Mouse (Mus musculus) ovary, postnatal 10 days (tissue): ENCODE data around the gene Klhl3.

Source experiments
- DNase-seq: peaks from one replicate; pipeline ENCODE4 v3.0.0; 2022; ENCODE audit warnings: low spot score

Gene Klhl3

GRCm38 (mm10) chr13:58124989-58125388 is 11.6 kb upstream of the Klhl3 start:
- no peak for DNase-seq

DNA sequence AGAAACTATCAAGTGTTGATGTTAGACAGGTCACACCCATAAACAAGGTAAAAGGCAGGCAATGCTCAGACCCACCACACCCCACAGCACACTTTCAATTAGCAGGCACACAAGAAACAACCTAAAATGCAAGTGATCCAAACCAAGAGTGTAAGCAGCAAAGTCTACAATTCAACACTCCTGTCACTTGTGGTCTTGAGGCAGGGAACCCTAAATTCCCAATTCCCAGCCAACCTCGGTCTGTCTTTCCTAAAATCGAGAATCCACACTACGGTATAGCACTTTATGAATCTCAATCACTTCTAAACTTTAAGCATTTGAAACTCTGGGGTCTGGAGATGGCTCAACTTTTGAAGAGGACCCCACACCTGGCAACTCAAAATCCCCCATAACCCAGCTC is 10.9 kb upstream of the Klhl3 start:
- DNase-seq = no peak

DNA sequence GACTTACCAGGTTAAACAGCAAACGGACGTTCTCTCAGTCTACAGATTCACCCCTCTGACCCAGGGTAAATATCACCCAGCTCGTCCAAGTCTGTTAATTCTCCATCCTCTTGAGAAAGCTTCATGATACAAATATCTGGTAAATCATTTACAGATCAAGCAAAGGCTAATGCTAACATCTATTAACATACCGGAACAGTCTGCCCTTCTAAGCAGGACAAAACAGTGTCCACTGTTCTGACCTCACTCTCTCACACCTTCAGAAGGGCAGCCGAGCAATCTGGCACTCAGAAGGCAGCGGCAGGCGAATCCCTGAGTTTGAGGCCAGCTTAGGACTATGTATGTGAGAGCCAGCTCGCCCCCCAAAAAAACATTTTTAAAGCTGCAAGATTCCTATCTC is 10.0 kb upstream of the Klhl3 start:
- no peak for DNase-seq

- DNase-seq = no peak
Observed at GRCm38 (mm10) chr13:58122786-58123297, 9.4 kb upstream of the Klhl3 start.

GRCm38 (mm10) chr13:58117318-58118017 is 4.1 kb upstream of the Klhl3 start:
- DNase-seq = peak; percentile 18

DNA sequence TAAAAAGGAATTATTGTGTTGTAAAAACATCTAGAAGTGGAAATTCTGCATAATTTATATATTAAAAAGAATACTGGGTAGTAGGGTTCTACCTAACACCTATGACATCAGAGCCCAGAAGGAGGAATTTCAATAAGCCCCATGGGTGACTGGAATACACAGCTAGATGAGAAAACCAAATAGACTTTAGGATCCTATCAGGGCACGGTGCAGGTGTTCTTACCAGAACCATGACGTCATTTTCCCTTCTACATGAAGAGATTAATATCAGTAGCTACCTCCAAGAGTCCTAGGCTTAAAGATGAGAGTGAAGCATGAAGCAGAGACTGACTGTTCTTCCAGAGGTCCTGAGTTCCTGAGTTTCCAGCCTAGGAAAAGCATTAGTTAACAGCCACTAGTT is 3.4 kb upstream of the Klhl3 start:
- DNase-seq = no peak

- no peak for DNase-seq
Observed at GRCm38 (mm10) chr13:58115227-58115626, 1.8 kb upstream of the Klhl3 start.

- peak; percentile 7 for DNase-seq
Observed at GRCm38 (mm10) chr13:58112601-58113041, 771 bp downstream of the Klhl3 start.

GRCm38 (mm10) chr13:58112191-58112590 is 1.2 kb downstream of the Klhl3 start:
- DNase-seq = no peak

DNA sequence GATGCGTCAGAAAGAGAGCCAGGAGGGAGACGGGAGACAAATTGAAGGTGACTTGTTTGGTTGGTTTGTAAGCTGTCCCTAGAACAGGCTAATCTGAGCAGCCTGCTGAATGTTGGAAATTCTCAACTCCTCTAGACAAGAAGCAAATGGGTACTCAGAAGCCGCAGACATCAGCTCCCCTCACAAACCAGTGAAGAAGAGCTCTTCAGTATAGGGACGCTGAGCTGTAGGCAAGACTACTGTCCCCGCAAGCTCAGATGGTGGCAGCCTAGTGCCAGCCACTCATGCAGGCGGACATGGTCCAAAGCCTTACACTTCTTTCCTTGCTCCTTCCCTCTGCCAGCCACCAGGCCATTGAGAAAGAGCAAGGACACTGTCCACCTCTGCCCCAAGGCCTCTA is 2.1 kb downstream of the Klhl3 start:
- DNase-seq = no peak

- DNase-seq = no peak
Observed at GRCm38 (mm10) chr13:58090643-58091042, 22.7 kb downstream of the Klhl3 start.

DNA sequence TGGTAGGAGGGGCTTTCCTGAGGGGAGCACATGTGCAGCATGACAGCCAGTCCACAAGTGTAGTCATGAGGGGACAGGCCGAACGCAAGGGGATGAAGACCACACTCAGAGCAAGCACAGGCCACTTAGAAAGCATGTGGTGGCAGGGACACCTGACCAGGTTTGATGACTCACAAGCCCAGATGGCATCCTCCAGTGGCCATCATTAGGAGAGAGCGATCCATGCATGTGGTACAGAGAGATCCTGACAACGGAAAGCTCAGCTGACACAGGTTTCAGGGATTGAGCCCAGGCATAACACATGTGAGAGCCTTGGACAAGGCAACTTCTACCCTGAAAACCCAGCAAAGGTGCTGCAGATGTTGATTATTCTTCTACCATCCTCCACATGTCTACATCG is 29.0 kb downstream of the Klhl3 start:
- no peak for DNase-seq

GRCm38 (mm10) chr13:58083521-58083920 is 29.9 kb downstream of the Klhl3 start:
- DNase-seq = no peak

DNA sequence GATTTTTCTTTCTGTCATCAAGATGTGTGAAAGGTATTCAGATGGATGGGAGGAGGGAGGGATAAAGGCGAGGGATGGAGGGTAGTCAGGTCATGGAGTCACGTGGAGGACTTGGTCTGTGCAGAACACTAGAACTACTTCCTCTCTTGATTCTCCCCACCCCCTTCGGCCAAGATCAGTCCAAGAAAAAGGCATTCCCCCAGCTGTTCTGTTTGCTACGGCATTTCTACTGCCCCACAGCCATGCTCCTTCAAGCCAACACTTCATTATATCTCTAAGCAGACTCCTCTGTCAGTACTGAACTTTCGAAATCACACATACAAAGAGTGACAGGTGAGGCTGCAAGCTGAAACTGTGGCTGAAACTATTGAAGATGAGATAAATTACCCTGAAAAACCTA is 30.3 kb downstream of the Klhl3 start:
- no peak for DNase-seq

DNA sequence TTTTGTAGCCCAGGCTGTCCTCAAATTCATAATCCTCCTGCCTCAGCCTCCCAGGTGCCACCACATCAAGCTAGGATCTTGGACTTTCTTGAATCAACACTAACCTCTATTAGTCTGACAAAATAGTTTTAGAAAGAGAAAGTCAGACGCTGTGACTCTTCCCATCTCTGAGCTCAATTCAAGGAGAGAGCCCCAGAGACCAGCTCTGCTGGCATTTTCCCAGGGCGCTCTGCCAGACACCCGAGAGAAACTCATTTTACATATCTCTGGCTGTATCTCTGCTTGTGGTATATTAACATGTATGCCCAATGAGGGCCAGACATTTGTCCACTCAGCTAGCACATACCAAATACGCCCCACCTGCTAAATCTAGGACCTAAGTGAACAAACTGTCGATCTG is 35.0 kb downstream of the Klhl3 start:
- no peak for DNase-seq

DNA sequence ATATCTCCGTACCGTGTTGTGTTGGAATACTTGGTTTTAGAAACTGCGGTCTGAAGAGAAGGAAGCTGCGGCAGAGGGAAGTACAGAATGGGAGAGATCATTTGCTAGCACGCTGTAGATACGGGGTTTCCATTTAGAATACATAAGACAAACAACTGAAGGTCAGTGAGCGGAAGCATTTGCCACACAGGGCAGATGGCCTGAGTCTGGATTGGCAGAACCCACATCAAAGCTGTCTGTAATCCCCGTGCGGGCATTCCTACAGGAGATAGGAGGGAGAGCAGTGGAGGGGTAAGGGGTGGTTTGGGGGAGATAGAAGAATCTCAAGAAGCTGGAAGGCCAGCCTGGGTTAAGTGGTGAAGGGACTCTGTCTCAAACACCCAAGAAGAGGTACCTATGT is 38.5 kb downstream of the Klhl3 start:
- no peak for DNase-seq

GRCm38 (mm10) chr13:58074466-58074865 is 38.9 kb downstream of the Klhl3 start:
- DNase-seq = no peak

DNA sequence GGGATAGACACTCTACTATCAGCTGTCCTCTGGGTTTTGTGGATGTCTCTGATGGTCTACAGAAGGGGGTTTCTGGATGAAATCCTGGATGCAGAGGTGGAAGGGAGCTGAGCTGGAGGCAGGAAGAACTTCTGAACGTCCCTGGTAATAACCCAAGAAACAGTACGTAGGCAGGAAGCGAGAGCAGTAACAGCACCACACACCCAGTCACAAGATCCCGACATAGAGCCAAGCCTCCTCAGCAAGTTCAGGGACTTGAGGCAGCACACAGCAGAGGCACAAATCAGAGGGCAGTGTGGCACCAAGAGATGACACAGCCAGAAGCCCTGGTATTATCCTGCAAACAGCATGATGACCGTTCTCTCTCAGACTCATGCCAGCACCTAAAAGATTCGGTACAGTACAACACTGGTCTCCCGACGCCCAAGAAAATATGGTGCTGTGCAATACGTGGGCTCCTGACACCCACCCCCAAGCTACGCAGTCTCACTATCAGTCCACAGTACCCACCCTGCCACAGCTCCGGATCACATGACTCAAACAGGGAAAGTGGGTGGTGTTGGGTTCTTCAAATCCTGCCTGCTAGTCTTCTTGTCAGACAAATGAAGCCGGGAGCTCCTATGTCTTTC is 40.0 kb downstream of the Klhl3 start:
- DNase-seq = no peak

DNA sequence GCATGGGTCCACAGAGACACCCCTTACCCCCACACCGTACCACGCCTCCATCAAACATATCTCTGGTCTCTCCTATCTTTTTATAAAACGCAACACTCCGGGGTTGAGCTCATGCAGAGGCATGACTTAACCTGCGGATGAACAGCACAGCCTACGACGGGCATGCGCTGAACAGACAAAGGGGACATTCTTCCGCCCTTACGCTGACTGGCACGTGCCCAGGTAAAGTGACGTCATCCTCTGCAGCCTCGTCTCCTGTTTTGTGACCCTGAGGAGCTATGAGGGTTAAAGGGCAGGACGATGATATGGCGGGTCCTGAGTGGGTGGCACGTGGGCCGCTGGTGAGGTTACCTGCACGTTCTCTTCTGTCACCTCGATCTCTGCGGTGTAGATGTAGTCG is 42.2 kb downstream of the Klhl3 start:
- no peak for DNase-seq

- DNase-seq = no peak
Observed at GRCm38 (mm10) chr13:58070504-58070903, 42.9 kb downstream of the Klhl3 start.

DNA sequence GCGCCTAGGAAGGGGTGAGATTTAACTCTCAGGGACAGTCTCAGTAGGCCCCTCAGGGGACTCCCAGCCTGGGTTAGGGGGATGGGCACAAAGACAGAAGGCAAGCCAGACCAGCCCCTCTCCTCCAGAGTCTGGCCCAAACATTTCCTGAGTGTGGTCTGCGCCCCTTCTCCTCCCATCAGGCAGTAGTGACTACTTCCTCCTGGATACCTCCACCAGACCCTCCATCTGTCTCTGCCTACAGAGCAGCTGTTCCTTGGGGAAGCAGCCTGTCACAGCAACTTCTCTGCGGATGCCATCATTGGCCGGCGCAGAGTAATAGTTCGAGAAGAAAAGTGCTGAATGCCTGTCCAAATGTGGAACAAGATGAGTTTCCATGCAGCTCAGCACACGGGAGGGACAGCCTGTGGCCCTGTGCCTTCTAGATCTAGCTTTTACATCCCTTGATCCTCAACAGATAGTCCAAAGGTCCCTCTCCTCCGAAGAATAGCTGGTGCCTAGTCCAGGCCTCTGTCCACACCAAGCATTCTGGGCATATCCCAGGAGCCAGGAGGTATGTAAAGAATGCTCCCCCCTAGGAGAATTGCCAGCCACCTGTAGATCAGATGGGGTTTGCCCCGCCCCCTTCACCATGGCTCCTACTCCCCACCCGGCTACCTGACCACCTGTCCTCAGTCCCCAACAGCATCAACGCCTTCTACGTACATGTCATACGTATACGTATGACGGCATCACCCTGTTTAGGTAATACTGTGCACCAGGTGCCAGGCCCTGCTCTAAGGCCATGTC is 44.8 kb downstream of the Klhl3 start:
- no peak for DNase-seq

DNA sequence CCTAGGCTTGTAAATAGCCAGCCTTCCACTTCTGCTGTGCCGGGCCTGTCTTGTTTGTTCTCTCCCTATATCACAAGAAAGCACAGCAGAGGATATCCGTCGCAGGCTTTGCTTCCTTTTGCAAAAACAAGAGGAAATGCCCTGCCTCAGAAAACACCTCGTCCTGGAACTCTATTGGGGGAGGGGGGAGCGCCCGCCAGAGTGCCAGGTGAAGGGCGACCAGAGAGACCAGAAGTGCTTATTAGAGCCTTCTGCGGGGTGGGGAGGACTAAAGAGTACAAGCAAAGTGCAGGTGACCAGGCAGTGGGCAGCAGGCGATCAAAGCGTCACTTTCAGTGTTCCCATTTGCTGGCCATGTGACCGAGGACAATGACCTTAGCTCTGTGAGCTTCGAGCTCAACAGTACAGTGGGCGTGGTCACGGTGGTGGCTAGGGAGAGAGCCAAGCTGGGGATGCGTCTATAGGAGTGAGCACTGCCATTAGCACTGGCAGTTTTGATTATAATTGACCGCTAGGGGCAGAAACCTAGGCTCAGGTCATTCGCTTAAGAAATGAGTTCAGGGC is 45.8 kb downstream of the Klhl3 start:
- DNase-seq = no peak
